Mouse (Mus musculus) embryo, embryonic 11.5 days (tissue): ENCODE results near the gene Theg.
A peak's percentile ranks its signal among the peaks of the same experiment; 100 is the strongest.

Source experiments
- DNase-seq: peaks from one replicate; pipeline ENCODE4 v3.0.0-alpha.2; 2012; ENCODE audit warnings: low read depth, low spot score

The Theg gene

DNA sequence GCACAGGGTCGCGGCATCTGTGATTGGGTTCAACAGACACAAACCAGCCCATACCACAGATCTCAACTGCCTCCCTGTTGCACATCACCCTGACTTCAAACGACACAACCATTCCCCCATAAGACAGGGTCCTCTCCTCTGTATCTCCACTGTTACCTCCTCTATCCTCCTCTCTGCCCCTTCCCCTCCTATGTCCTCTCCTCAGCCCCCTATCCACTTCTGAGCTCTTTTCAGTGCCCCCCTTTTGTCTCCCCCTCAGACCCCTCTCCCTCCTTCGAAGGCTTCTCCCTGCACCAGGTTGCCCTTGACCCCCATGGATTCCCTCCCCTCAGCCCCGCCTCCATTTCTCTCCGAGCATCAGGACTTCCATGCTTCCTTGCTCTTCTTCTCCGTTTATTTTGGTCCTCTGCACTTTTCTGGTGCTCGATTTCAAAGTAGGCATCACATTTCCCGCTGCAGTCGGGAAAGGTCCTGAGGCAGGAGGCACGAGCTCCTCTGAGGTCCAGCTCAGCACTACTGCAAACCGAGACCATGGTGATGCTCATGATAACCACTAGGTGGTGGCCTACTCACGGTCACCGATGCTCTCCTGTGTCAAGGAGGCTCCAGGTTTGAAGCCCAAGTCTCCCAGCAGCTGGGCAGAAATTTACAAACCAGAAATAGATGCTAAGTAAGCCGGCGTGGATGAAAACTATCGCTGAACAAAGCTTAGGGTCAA lies 7.9 kb upstream of the Theg start:
- DNase-seq = peak; percentile 61

DNA sequence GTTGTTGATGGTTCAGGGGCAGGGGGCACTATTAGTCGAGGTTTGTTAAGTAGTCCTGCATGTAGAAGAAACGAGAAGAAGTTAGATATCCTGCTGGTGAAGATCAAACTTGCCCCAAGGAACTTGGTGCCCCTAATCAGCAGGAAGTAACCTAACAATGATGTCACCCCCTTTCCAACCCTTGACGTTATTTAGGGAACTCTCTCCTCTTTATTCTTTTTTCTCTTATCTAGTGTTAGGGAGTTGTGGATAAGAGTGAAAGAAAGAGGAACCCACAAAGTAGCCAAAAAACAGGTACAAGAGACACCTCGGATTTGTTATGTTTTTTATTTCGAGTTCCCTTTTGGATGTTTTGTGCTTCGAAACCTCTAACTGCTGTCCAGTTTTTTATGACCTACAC lies 7.0 kb upstream of the Theg start:
- DNase-seq = no peak

DNA sequence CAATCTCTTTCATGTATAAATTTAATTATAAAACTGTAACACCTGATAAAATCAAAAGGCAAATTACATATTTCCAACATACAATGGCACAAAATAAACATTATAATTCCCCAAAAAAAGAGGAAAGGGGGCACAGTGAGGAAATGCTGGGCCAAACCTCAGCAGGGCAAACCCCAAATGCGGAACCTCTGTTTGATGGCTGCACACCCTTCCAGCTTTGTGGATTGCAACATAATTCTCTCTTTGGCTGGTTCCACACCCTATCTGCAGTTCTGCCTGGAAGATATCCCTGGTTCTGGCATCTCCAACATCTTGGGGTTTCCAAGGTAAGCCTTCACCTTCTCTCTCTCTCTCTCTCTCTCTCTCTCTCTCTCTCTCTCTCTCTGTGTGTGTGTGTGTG lies 3.6 kb upstream of the Theg start:
- DNase-seq = no peak

DNA sequence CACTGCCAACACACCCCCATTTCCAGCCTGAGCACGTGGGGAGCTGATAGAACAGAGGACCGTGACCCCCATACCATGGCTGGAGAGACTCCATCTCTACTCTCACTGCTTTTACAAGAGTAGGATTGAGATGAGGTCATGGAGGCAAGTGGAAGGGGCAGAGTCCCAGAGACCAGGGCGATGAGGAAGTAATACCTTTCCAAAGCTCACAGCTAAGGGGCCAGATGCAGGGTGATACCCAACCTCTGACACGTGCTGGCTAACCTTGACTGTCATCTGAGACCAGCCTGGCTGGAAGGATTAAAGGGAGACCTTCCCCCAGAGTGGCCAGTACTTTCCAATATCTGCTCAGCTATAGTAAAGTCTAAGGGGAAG lies 608 bp upstream of the Theg start:
- DNase-seq = no peak

DNA sequence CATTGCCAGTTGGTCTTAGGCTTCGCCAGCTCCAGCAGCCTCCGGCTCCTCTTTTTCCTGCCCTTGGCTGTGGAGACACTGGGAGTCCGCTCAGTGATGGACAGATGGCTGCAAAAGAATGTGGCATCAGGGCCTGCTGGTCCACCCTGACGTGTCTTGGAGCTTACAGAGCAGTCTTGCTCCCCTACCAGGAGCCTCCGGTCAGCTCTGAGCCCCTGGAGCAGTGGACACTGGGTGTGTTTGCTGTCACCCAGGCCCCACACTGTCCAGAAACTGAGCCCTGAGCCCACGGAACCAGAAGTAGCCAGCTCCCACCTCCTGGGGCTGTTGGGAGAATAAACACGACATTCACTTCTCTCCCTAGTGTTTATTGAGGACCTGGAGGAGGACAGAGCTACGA lies 888 bp downstream of the Theg start:
- no peak for DNase-seq

- DNase-seq = no peak
Observed at GRCm38 (mm10) chr10:79585723-79586122, 1.4 kb downstream of the Theg start.

DNA sequence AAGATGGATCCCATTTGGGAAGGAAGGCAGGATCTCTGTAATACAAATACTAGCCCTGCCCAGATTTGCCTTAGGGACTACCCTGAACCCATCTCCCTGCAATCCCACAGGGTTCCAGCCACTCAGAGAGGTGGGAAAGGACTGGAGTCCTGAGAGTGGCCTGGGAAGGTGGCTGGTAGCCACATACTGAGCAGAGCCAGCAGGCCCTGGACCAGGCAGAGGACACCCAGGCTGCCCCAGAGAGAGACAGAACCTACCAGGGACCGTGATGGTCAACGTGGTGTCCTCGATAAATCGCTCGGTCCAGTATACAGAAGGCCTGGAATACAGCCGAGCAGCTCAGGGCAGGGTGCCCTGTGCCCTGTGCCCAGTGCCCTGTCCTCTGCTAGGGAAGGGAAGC lies 2.0 kb downstream of the Theg start:
- no peak for DNase-seq

DNA sequence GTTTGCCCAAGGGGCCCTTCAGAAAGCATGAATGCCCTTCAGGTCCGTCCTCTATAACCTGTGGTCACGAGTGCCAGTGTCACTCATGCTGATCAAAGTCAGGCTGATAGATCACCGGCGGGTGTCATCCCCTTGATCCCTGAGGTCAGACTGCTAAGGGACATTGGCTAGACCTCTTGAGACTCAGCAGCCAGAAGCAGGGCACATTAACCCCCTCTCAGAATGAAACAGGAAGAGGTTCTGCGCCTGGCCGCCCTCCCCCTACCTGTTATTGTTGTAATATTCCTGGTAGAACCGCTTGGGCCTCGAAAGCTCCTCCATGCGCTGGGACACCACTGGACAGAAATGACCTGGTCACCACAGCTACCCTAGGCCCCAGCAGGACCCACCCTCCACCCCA lies 2.7 kb downstream of the Theg start:
- no peak for DNase-seq

GRCm38 (mm10) chr10:79584021-79584420 lies 3.1 kb downstream of the Theg start:
- DNase-seq = no peak

DNA sequence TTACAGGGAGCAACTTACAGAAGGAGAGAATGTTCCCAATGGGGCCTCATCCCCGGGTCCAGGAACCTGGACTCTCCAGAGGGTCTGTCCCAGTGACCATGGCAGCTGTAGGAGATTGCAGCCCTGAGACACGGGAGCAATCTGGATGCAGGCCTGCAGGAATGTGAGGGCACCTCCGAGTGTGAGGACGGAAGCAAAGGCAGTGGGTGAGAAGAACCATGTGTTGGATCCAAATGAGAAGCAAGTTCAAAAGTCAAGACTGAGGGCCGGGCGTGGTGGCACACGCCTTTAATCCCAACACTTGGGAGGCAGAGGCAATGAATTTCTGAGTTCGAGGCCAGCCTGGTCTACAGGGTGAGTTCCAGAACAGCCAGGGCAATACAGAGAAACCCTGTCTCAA lies 5.6 kb downstream of the Theg start:
- DNase-seq = no peak

DNA sequence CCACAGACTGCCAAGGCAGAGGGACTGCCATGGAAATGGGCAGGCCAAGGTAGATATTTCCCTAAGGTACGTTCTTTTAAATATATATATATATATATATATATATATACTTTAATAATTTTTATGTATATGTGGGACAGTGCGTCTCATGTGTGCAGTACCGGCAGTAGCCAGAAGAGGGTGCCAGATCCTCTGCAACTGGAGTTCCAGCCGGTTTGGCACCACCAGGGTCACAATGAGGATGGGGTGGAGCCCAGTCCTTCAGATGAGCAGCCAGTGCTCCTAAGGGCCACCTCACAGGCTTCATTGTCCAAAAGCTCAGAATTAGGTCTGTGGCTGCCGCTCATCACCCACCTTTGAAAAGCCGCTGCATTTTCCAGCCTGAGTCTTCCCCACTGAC lies 6.3 kb downstream of the Theg start:
- peak; percentile 19 for DNase-seq

DNA sequence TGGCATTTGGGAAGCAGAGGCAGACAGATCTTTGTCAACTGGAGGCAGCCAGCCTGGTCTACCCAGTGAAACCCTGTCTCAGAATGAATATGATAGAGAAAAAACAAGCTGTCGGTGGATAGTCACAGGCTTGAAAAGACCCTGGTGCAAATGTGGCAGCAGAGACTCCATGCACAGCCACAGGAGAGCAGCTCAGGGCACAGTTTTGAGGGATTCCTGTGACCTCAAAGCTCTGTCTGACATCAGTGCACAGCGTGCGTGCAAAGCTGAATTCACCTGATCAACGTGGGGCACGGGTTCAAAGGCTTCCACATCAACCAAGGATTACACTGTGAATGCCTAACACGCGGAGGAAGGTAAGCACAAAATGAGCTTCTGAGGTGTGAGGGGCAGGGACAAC lies 6.8 kb downstream of the Theg start:
- DNase-seq = no peak

DNA sequence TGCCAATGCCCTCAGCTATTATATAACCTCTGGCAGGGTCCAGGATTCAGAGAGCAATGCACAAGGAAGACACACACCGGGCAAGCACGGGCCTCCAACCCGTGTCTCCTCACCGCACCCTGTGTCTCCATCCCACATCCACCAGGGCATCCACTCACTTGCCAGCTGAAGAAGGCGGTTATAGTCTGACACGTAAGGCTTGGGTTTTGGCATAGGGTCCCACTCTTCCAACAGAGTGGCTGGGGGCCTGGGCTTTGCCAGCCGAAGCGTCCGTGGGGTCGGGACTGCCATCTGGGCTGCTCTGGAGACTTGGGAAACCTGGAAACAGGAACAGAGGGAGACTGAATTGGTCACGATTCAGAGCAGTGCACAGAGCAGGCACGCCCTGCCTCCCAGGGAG lies 7.3 kb downstream of the Theg start:
- DNase-seq = no peak

DNA sequence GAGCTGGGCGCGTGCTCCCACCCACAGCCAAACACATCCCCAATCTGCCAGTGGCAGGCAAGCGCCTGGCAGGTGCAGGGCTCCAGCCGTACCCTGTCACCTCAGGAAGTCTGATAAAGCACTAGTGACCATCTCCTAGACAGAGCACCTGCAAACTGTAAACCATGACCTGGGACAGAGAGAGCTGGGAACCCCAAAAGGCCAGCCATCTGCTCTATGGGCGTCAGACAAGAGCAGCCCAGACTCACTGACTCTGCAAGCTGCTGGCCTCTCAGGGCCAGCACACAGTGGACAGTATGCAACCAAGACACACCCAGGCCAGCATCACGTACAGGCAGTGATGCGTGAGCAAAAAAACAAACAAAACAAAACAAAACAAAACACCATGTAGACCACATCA lies 8.2 kb downstream of the Theg start:
- DNase-seq = no peak

DNA sequence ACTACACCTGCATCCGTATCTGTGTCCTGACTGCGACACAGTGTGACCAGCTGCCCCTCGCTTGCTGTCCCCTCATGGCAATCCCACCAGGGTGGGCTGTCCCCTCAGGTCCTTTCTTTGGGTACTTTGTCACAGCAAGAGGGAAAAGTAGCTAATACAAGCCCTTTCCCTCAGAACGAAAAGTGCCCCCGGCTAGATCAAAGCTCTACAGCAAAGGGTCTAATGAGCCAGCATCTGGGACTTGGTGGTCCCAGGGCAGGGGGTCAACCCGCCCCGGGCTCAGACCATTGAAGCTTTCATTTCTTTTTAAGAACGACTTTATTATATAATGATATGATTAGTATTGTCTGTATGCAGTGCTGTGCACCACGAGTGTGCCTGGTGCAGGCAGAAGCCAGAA lies 8.9 kb downstream of the Theg start:
- DNase-seq = no peak

GRCm38 (mm10) chr10:79577376-79577775 lies 9.8 kb downstream of the Theg start:
- no peak for DNase-seq

DNA sequence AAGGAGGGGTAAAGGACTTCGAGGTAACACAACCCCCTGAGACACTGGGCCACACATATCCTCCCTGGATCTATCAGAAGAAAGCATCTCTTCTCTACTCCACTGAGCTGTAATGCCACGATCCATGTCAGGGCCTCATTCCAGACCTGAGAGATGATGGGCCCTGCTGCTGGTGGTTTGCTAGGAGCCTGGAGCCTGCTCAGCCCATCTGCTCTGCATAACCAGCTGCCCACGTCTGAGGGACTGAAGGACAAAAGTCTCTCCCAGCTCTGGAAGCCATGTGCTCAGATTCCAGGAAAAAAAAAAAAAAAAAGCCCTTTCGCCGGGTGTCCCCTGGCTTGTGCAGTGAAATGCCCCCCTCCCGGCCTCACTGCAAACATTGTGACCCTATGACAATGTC lies 11.4 kb downstream of the Theg start:
- no peak for DNase-seq

GRCm38 (mm10) chr10:79574796-79575195 lies 12.3 kb downstream of the Theg start:
- no peak for DNase-seq

DNA sequence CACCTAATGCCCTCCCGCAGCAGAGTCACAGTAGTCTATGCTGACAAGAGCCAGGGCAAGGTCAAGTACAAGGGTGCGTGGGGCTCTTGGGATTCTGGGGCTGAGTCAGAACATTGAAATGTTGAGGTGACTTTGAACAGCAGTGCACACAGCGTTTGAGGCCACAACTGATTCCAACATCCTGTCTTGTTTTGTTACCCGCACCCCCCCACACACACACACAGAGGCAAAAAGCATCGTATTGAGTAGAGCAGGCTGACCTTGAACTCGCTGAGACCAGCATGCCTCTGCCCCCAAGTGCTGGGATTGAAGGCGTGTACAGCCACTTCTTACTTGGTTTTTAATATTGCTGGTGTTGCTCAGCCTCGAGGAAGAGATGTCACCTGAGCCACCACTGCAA lies 12.8 kb downstream of the Theg start:
- DNase-seq = no peak

- DNase-seq = no peak
Observed at GRCm38 (mm10) chr10:79573611-79574010, 13.5 kb downstream of the Theg start.

DNA sequence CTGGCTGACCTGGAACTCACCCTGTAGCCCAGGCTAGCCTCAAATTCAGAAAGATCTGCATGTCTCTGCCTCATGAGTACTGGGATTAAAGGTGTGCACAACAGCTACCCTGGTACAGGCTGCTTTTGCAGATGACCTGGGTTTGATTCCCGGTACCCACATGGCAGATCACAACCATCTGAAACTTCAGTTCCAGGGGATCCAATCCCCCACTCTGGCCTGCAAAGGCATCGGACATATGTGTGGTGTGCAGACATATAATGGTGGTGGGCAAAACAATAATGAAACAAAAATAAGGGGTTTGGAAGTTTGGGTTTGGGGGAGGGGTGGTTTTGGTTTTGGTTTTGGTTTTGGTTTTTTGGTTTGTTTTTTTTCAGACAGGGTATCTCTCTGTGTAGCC lies 15.8 kb downstream of the Theg start:
- DNase-seq = no peak

DNA sequence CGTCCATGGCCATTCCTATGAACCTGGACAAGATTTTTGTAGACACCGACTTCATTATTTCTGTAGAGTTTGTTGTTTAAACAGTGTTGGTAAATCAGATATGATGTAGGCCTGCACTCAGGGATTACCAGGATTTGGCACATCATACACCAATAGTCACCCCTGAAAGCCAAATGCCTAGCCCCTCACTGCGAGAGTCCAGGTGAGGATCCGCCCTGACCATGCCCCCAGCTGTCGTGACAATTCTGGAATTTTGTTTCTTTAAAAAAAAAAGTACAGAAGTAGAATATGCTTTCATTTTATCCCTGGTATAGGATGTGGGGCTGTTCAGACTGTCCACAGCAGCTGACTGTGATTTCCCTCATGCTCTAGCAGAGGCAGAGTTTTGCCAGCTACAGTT lies 17.2 kb downstream of the Theg start:
- no peak for DNase-seq

GRCm38 (mm10) chr10:79559716-79560115 lies 27.4 kb downstream of the Theg start:
- no peak for DNase-seq

DNA sequence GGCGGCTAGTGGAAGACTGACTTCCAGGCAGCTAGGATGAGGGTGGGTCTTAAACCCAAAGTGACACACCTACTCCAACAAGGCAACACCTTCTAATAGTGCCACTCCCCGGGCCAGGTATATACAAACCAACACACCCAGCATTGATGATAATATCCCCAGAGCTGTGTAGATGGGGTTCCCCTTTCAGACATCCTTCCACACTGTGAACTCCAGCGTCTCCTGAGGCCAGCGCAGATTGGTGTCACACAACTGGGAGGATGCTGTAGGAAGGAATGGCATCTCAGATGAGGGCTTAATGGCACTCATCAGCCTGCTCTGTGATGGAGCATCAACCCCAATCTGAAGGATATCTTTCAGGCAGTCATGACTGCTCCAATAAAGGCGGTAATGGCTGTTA lies 29.6 kb downstream of the Theg start:
- no peak for DNase-seq
